Mouse (Mus musculus): Measurements from ENCODE around the gene Npepps.

The Npepps gene

GRCm38 (mm10) chr11:97187764-97188642 is 92.4 kb downstream of the Npepps start, which contains the start of gene Kpnb1:
TSS of gene Kpnb1 (minus strand) at chr11:97187881.
- in situ Hi-C loops (cut with MboI, MseI) = no loop called here

- in situ Hi-C loops (cut with MboI, MseI) = no loop called here
These were observed 93.3 kb downstream of the Npepps start for GRCm38 (mm10) chr11:97186947-97187763.

GRCm38 (mm10) chr11:97185704-97186614 is 94.5 kb downstream of the Npepps start:
- in situ Hi-C loops (cut with MboI, MseI) = no loop called here

GRCm38 (mm10) chr11:97184875-97185274 is 95.6 kb downstream of the Npepps start:
- in situ Hi-C loops (cut with MboI, MseI) = no loop called here

GRCm38 (mm10) chr11:97182446-97182845 is 98.0 kb downstream of the Npepps start:
- in situ Hi-C loops (cut with MboI, MseI) = no loop called here

GRCm38 (mm10) chr11:97181061-97181460 is 99.4 kb downstream of the Npepps start:
- in situ Hi-C loops (cut with MboI, MseI) = no loop called here

GRCm38 (mm10) chr11:97178198-97178597 is 102.2 kb downstream of the Npepps start:
- in situ Hi-C loops (cut with MboI, MseI) = no loop called here

GRCm38 (mm10) chr11:97176851-97177250 is 103.6 kb downstream of the Npepps start:
- in situ Hi-C loops (cut with MboI, MseI) = no loop called here

DNA sequence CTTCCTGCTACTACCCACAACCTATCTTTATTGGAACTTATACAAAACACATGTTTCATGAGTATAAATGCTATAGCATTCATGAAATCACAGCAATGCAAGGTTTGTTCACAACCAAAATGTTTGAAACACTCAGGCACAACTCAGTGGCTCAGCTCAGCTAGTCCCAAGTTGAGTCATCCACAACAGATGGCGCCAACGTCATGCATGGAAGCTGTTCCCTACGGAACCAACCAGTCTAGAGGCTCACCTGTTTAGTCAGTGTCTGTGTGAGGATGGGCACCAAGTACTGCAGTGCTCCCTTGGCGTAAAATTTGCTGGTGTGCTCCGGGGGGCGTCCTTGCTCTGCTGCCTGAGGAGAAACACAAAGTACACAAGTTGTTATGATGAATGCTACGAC is 104.9 kb downstream of the Npepps start:
- in situ Hi-C loops (cut with MboI, MseI) = no loop called here

DNA sequence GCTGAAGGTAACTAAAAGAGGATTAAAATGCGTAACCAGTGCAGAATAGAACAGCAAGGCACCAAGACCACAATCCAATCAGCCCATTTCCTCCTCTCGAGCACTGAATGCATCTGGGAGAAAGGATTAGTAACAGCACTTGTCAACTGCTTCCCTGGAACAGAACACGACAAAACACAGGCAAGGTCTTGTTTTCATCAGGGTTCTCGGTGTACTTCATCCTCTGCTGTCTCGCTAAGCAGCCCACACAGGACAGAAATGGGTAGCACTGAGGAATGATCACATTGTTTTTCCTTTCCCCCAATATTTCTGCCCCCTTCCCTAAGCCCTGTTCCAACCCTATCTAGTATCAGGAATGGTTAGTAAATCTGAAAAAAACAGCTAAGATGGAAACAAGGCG is 120.1 kb downstream of the Npepps start:
- in situ Hi-C loops (cut with MboI, MseI) = no loop called here

- in situ Hi-C loops (cut with MboI, MseI) = no loop called here
These were observed 123.4 kb downstream of the Npepps start for GRCm38 (mm10) chr11:97156999-97157398.

All from T-helper 1 cell (primary cell).